Mouse (Mus musculus) thymus, postnatal 25 days (tissue): ENCODE data around the gene Zcchc4.
"Not testable (repeated sequence)": the region's sequence is repeated elsewhere in the genome, so short reads cannot be mapped to it uniquely, and the experiment has no call there.

Source experiments
- DNase-seq: peaks from one replicate; pipeline ENCODE4 v3.0.0; 2022

Gene Zcchc4

GRCm38 (mm10) chr5:52775237-52775636 lies at the start of gene Zcchc4:
Gene Zcchc4, plus strand, starts transcription at chr5:52775409.
- no peak for DNase-seq

DNA sequence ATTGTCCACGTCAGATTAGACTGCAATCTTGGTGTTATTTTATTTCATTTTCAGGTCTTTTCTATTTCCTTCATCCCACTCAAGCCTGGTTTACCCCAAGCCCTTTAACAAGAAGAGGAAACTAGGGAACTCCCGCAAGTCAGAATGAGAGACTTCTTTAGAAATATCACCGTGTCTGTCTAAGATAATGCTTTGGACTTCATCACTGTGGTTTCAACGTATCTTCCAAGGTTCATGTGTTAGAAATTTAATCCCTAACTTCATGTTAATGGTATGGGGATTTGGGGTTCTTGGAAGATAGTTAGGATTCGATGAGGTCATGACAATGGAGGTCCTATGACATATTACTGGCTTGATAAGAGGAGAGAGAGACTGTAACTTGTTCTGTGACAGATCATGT lies 47.5 kb upstream of the Zcchc4 start:
- DNase-seq, result no peak

DNA sequence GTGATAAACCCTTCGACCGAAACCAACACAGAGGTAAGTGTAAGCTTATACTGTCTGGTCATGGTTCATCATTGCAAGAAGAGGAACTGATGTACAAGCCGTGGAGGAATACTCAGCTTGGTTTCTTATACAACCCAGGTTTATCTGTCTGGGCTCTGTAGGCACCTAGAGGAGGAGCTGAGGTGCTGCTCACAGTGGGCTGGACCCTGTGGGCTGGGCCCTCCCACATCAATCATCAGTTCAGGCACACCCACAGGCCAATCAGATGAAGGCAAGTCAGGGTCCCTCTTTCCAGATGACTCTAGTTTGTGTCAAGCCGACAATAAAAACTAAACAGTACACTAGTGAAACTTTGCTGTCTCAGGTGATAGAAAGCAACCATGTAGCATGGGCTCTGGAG lies 42.4 kb upstream of the Zcchc4 start:
- no peak for DNase-seq

- no peak for DNase-seq
Observed at GRCm38 (mm10) chr5:52736046-52736445, 39.2 kb upstream of the Zcchc4 start.

- peak; percentile 87 for DNase-seq
Observed at GRCm38 (mm10) chr5:52741391-52742111, 33.7 kb upstream of the Zcchc4 start, which contains the start of gene Pi4k2b. Gene Pi4k2b, plus strand, starts transcription at chr5:52741574.

GRCm38 (mm10) chr5:52742112-52742813 lies 32.9 kb upstream of the Zcchc4 start:
- DNase-seq, result peak; percentile 40

- DNase-seq, result no peak
Observed at GRCm38 (mm10) chr5:52743231-52743630, 32.0 kb upstream of the Zcchc4 start.

- DNase-seq, result no peak
Observed at GRCm38 (mm10) chr5:52746920-52747319, 28.3 kb upstream of the Zcchc4 start.

DNA sequence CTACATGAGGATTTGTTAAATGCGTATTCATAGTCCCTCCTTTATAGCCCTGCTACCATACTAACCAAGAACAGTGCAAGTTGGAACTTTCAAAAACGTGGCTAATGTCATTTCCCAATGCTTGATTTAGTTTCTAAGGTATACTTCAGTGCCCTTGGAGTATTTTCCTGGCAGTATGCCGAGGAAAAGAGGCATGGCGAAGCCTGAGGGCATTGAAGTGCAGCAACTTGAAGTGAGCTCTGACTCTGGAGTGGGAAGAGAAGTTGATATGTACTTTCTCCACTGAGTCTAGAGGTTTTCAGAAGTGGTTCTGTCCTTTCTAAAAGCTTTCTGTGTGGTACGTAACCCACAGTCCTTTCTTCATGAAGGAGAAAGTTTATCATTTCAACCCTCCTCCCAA lies 26.5 kb upstream of the Zcchc4 start:
- DNase-seq, result no peak

DNA sequence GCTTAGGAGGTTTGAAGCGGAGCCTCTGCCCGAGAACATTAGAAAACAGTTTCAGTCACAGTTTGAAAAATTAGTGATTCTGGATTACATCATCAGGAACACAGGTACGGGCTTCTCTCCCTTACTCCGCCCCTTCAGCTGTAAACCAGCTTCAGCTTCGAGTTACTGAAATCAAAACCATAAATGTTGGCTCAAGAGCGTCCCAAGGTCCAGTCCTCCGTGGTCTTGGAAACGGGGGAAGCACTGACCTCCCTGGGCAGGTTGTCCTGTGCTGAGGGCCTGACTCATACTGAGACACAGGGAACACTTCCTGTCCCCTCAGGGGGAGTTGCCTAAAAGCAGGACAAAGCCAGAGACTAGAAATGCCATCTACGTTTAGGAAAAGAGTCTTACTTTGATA lies 22.1 kb upstream of the Zcchc4 start:
- no peak for DNase-seq

DNA sequence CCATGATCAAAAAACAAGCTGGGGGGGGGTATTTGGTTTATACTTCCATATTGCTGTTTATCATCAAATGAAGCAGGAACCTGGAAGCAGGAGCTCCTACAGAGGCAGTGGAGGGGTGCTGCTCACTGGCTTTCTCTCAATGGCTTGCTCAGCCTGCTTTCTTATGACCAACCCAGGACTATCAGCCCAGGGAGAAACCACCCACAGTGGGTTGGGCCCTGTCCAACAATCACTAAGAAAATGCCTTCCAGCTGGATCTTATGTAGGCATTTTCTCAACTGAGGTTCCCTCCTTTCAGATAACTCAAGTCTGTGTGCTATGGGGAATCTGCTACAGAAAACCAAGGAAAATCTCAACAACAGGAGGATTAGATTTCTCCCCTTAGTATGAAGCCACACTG lies 21.0 kb upstream of the Zcchc4 start:
- no peak for DNase-seq

GRCm38 (mm10) chr5:52755337-52755736 lies 19.9 kb upstream of the Zcchc4 start:
- DNase-seq, result no peak

DNA sequence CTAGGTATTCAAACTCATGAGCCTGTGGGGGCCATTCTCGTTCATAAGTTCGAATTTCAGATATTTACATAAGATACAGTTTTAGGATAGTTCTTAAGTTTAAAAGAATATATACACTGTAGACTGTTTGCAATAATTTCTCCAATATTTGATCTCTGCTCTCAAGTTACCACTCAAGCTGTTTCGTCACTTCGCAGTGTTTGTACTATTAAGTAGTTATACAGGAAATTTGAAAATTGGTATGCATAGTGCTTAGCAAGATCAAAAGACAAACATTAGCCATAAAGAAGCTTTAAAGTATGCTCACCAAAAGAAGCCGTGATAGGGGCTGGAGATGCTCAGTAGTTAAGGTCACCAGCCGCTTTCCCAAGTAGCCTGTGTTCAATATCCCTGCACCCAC lies 19.2 kb upstream of the Zcchc4 start:
- DNase-seq, result no peak

DNA sequence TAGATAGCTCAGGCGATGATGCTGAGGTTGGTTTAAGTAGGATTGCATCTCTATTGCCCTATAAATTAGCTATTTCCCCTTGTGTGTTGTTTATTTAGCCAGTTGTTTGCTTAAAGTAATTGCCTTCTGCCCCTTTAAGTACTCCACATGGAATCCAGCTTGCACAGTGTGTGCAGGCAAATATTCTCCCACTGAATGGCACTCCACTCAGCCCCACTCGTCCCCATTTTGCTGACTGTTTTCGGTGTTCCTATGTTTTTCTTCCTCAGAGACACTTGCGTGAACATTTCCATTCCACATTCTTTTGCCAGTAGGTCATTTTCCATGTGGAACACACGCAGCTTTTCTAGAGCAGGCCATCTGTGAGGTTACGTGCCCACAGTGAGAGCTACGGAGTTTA lies 12.6 kb upstream of the Zcchc4 start:
- DNase-seq, result no peak

- no peak for DNase-seq
Observed at GRCm38 (mm10) chr5:52774267-52774666, 942 bp upstream of the Zcchc4 start.

GRCm38 (mm10) chr5:52776466-52777354 lies 1.5 kb downstream of the Zcchc4 start:
- DNase-seq, result not testable (repeated sequence)

GRCm38 (mm10) chr5:52782523-52783250 lies 7.5 kb downstream of the Zcchc4 start:
- DNase-seq, result peak; percentile 86

- DNase-seq, result no peak
Observed at GRCm38 (mm10) chr5:52783251-52783620, 8.0 kb downstream of the Zcchc4 start.

DNA sequence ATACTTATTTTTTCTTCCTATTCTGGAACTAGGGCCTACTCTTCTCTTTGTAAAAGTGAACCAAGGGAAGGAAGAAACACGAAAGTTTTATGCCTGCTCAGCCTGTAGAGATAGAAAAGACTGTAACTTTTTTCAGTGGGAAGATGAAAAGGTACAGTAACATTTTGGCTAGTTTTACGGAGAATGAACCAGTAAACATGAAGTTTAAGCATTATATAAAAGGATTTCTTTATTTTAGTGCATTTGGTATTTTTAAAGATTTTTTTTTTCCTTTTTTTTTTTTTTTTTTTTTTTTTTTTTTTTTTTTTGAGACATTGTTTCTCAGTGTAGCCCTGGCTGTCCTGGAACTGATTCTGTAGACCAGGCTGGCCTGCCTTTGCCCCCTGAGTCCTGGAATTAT lies 8.7 kb downstream of the Zcchc4 start:
- no peak for DNase-seq

GRCm38 (mm10) chr5:52786556-52787322 lies 11.5 kb downstream of the Zcchc4 start:
- no peak for DNase-seq

- no peak for DNase-seq
Observed at GRCm38 (mm10) chr5:52793230-52793629, 18.0 kb downstream of the Zcchc4 start.

GRCm38 (mm10) chr5:52794109-52794508 lies 18.9 kb downstream of the Zcchc4 start:
- DNase-seq, result no peak
